Mouse (Mus musculus): Measurements from ENCODE around the gene Mtnr1a. TPM values are rescaled to one million over a fixed set of nuclear protein-coding genes. Genes with fewer than 3 reads are reported as not detected.
"Not testable (repeated sequence)": the region's sequence is repeated elsewhere in the genome, so short reads cannot be mapped to it uniquely, and the experiment has no call there.

Gene Mtnr1a
- not detected for total RNA-seq (2021)
- long read RNA-seq, experiment 1, result 0 reads
- long read RNA-seq, experiment 2, result 0 reads

DNA sequence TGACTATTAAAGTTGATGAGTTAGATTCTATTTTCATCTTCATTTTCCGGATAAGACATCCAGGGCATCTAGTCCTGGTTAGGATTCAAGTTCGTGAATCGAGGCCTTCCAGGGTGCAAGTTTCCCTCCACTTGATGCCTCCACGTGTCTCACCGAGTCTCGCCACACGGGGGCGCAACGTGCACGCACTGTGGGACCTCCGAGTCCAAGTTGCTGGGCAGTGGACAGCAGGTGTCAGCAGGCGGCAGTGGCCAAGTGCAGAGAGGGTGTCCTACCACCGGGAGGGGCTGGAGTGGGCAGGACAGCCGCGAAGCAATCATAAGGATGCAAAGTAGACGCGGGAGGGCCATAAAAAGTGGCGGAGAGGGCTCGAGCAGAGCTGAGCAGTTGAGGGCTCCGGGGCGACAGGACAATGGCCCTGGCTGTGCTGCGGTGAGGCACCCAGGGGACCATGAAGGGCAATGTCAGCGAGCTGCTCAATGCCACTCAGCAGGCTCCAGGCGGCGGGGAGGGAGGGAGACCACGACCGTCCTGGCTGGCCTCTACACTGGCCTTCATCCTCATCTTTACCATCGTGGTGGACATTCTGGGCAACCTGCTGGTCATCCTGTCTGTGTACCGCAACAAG is at the start of gene Mtnr1a:
TSS of gene Mtnr1a (plus strand) at position 379 of the 628 bp plus-strand sequence.
- intact Hi-C loops (cut with DNase I), result loop anchor here (1.0 kb wide), 1 partner anchor 169 kb away; no protein-coding TSS in a partner anchor
- peak; percentile 86 to 94 for DNase-seq

GRCm38 (mm10) chr8:45019241-45019640 is 49.7 kb upstream of the Mtnr1a start:
- intact Hi-C loops (cut with DNase I), result no loop called here

DNA sequence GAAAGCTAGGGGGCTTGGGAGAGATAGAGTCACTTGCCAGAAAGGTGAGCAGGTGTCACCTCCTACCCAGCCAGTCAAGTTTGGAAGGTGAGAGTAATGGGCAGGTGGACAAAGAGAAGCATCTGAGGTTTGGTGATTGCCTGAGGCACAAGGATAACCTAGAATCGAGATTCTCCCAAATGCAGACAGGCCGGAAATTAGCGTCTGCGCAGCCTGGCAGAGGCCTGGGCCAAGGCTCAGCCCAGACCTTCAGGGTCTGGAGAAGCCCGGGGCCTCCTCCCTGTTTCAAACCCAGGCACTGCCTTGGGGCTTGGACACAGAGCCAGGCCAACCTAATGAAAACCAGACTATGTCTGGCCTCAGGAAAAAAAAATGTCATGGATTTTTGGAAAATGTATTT is 47.8 kb upstream of the Mtnr1a start:
- DNase-seq, result peak in 1 of 2 experiments; percentile 15
- intact Hi-C loops (cut with DNase I), result no loop called here

More at GRCm38 (mm10) chr8:45019241-45019640, 49.7 kb upstream of the Mtnr1a start:
- no peak for DNase-seq

- peak in 1 of 2 experiments; percentile 28 for DNase-seq
- intact Hi-C loops (cut with DNase I), result no loop called here
Observed at GRCm38 (mm10) chr8:45021911-45022665, 46.8 kb upstream of the Mtnr1a start.

GRCm38 (mm10) chr8:45028081-45028497 is 40.8 kb upstream of the Mtnr1a start:
- intact Hi-C loops (cut with DNase I), result no loop called here
- no peak for DNase-seq

DNA sequence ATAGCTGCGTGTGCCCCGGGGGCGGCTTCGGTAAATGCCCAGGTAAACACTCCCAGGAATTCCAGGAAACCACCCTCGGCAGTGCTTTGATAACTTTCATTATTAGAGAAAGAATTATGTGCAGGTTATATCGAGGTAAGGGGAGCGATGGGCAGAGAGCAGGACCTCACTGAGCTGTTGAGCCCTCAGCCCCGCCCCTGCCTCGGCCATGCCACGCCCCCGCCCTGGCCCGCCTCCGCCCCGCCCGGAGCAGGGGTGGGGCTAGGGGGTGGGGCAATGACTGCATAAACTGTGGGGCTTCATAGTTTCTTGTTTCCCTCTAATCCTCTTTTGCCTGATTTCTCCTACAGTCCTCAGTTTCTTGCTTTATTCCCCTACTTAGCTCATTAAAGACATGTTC is 30.6 kb upstream of the Mtnr1a start:
- DNase-seq, result no peak
- intact Hi-C loops (cut with DNase I), result no loop called here

GRCm38 (mm10) chr8:45044160-45044559 is 24.8 kb upstream of the Mtnr1a start:
- no peak for DNase-seq
- intact Hi-C loops (cut with DNase I), result no loop called here

DNA sequence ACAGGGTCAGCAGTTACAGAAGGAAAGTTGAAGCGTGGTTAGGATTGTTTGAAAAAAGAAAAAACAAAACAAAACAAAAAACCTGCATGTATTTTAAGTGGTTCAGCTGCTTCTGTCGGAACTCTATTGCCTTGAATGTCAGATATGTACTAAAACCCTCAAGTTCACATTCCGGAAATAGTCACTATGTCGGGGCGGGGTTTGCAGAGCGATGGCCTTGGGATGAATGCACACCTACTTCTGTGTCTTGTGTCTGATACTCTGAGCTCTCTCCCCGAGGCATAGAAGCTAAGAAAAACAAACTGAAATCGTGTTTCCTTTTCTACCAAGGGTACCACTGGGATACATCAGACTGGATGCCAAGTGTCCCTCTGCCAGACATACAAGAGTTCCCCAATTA is 18.5 kb upstream of the Mtnr1a start:
- no peak for DNase-seq
- intact Hi-C loops (cut with DNase I), result no loop called here

GRCm38 (mm10) chr8:45051236-45051635 is 17.7 kb upstream of the Mtnr1a start:
- intact Hi-C loops (cut with DNase I), result no loop called here
- DNase-seq, result no peak

DNA sequence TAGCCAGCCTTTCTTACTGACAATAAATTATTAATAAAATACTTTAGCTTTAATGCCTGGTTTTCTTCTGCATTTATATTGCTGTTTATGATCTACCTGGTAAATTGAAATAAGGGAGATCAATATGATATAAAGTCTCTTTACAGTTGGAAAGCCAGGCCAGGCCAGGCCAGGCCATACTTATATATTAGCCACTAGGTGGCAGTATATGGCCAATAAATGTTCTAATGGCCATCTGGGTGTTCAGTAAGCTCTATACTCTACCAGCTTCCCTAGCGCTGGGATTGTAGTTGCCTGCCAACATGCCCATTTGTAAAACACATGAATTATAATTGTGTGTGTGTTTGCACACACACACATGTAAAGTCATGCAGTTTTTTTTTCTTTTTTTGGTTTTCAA is 16.7 kb upstream of the Mtnr1a start:
- no peak for DNase-seq
- intact Hi-C loops (cut with DNase I), result no loop called here

DNA sequence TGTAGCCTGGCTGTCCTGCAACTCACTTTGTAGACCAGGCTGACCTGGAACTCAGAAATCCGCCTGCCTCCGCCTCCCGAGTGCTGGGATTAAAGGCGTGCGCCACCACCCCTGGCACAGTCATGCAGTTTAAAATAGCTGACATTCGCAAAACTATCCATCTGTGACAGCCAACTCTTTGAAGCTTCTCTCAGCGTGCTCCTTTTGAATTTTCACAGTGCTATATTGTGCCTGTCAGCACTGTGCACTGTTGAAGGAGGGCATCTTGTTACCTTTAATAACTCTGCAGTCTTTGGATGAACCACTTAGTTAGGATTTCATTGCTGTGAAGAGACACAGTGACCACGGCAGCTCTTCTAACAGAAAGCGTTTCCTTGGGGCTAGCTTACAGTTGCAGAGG is 16.3 kb upstream of the Mtnr1a start:
- DNase-seq, result no peak
- intact Hi-C loops (cut with DNase I), result no loop called here

DNA sequence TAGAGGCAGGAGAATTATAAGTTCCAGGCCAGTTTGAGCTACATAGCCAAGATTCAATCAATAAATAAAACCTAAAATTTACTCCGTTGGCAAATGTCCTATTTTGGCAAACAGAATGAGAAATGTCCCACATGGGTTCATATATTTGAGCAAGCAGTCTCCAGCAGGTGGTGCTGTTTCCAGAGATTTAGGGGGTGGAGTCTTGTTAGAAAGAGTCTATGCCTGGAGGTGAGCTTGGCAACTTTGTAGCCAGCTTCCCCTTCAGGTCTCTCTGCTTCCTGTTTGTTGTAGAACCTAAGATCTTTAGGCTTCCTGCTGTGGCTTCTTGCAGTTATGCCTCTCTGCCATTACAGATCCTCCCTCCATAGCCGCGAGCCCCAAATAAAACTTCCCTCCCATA is 13.4 kb upstream of the Mtnr1a start:
- DNase-seq, result no peak
- intact Hi-C loops (cut with DNase I), result no loop called here

DNA sequence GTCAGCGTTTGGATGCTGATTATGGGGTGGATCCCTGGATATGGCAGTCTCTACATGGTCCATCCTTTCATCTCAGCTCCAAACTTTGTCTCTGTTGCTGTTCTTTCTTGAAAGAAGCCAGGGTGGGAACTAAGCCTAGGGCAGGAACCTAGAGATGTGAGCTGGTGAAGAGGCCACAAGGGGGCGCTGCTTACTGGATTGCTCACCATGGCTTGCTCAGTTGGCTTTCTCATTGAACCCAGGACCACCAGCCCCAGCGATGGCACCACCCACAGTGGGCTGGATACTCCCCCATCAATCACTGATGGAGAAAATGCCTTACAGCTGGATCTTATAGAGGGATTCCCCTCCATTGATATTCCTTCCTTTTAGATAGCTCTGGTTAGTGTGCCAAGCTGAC is 12.1 kb upstream of the Mtnr1a start:
- DNase-seq, result no peak
- intact Hi-C loops (cut with DNase I), result no loop called here

DNA sequence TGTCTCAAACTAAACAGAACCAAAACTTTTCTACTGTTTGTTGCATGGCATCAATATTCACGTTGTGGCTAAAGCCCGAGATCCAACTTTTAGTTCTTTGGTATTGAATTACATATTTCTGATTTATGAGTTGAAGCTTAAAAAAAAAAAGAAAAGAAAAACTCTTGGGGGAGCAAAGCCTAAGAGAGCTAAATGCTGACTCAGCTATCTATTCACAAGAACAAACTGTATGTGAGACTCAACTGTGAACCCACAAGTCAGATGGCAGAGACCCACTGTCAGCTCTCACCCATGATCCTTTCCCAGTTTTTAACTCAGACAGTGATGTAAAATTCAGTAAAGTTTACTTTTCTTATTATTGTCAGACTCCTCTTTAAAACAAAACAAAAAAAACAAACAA is 8.9 kb upstream of the Mtnr1a start:
- no peak for DNase-seq
- intact Hi-C loops (cut with DNase I), result no loop called here

DNA sequence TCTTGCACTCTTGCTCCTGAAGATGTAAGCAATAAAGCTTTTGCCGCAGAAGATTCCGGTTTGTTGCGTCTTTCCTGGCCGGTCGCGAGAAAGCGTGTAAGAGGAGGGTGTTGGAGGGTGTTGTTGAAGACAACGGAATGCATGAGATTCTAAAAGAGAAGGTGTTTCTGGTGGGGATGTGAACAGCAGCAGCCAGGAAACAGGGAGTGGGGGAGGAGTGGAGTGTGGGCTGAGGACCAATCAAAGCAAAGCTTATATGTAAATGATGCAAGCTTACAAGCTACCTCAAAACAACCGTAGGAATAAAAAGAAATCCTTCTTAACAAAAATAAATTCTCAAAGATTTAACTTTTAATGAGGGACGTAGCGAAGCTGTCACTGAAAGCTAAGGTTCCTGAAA is 6.6 kb upstream of the Mtnr1a start:
- DNase-seq, result no peak
- intact Hi-C loops (cut with DNase I), result no loop called here

DNA sequence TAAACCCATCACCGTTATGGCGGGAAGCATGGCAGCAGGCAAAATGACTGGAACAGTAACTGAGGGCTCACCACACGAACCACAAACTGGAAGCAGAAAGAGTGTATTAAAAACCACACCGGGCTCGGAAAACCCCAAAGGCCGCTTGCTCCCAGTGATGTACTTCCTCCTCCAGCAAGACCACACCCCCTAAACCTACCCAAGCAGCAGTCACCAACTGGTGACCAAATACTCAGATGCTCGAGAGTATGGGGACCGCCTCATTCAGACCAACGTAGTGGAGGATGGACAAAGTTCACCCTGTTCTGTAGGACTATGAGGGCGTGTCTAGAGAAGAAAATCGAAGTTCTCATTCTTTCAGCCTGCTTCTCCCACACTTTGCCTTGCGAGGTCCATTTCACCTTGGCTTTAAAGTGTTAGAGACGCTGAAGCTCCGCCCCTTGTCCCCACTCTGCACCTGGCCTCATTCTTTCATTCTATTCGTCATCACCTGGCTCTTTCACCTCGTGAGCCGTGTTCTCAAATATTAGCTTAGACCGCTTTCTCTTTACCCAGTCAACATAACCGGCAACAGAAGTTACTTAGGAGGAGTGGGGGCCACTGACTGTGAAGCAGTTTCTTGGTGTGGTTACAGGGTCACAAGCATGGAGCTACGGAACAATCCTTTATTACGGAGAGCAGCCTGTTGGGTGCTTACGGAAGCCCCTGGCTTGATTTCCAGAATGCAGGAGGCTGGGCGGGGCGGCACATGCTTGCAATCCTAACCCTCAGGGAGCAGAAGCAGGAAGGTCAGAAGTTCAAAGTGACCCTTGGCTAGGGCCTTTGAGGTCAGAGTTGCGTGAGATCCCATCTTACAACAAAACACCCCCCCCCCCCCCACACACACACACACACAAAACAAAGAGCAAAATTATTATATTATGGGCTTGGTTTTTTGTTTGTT is 5.7 kb upstream of the Mtnr1a start:
- intact Hi-C loops (cut with DNase I), result no loop called here
- no peak for DNase-seq

- intact Hi-C loops (cut with DNase I), result no loop called here
Observed at GRCm38 (mm10) chr8:45064197-45064869, 4.6 kb upstream of the Mtnr1a start.

DNA sequence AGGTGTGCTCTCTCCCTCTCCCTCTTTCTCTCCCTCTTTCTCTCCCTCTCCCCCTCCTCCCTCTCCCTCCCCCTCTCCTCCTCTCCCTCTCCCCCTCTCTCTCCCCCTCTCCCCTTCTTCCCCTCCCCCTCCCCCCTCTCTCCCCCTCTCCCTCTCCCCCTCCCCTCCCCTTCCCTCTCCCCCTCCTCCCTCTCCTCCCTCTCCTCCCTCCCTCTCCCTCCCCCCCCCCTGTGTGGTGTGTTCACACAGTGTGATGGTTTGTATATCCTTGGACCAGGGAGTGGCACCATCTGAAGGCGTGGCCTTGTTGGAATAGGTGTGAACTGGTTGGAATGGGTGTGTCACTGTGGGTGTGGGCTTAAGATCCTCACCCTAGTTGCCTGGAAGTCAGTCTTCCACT is 3.5 kb upstream of the Mtnr1a start:
- intact Hi-C loops (cut with DNase I); DNase-seq: not testable (repeated sequence)

More at GRCm38 (mm10) chr8:45064197-45064869, 4.6 kb upstream of the Mtnr1a start:
- no peak for DNase-seq

DNA sequence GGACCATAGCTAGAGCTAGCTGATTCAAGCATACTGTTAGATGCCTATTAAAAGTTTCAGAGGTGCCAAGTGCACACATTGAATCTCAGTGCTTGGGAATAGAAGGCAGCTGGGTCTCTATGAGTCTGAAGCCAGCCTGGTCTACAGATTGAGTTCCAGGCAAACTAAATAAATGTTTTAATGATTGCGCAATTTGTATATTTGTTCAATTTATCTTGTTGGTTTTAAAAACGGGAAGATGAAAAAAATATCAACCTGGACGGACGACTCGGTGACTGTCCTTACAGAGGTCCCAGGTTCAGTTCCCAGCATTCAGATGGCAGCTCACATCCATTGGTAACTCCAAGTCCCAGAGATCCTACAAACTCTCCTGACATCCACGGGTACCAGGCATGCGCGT is 2.0 kb downstream of the Mtnr1a start:
- intact Hi-C loops (cut with DNase I), result no loop called here
- no peak for DNase-seq

DNA sequence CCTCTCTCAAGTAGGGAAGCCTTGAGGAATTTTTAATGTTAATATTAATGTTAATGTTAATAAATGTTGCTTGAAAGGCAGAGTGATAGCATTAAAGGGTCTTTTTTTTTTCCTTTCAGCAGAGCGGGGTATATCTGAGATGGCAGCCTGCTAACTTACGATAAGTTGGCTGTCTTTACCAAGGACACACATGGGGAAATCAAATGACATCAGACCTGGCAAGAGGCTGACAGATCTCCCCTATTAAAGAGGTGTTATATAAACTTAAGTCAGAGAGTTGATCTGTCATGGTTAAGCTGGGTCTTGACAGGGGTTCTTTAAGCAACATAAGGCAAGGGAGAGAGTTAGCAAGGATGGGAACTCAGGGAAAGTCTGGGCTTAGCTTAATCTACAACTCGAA is 11.9 kb downstream of the Mtnr1a start:
- intact Hi-C loops (cut with DNase I), result no loop called here
- DNase-seq, result no peak

All from heart, postnatal 14 days (tissue).